Mouse (Mus musculus) layer of hippocampus, adult 8-10 months (tissue): ENCODE data around the gene Tmem88. TPM values are rescaled to one million over a fixed set of nuclear protein-coding genes. Genes with fewer than 3 reads are reported as not detected.

Experiments used
- DNase-seq, 2 experiments: peaks; one replicate each; pipeline ENCODE4 v3.0.0; 2022; ENCODE audit warnings: low spot score in 2 of 2
- total RNA-seq, 4 experiments: library from RNA; stranded (reverse); gene quantifications; 2 replicates each; pipeline ENCODE4 v1.2.4; 2022

Tmem88 gene
- total RNA-seq, 4 experiments from 2014 or later = 2.2 to 2.8 (median 2.5) TPM

- no peak for DNase-seq
Observed at GRCm38 (mm10) chr11:69364376-69364775, 33.7 kb downstream of the Tmem88 start.

- DNase-seq = no peak
Observed at GRCm38 (mm10) chr11:69362479-69362878, 35.6 kb downstream of the Tmem88 start.

GRCm38 (mm10) chr11:69362021-69362420 is 36.0 kb downstream of the Tmem88 start:
- no peak for DNase-seq

GRCm38 (mm10) chr11:69357690-69358089 is 40.3 kb downstream of the Tmem88 start:
- DNase-seq = no peak

GRCm38 (mm10) chr11:69356544-69356943 is 41.5 kb downstream of the Tmem88 start:
- DNase-seq = no peak

Other genes with a start within 250 kb of the Tmem88 start
- 10 to 100 TPM in 2 of 4 experiments, 1 to 10 TPM in 2; 5.9 to 14.5 (median 10.5) TPM for gene Alox12b, start 241.2 kb downstream of the Tmem88 start, total RNA-seq
- 10 to 100 TPM in 1 of 4 experiments, 1 to 10 TPM in 3; 8.4 to 10.1 (median 9.3) TPM for gene Alox8, start 200.4 kb downstream of the Tmem88 start, total RNA-seq
- 1 to 10 TPM; 1.6 to 2.0 (median 1.8) TPM for gene Gucy2e, start 161.2 kb downstream of the Tmem88 start, total RNA-seq
- gene Cntrob, start 74.5 kb downstream of the Tmem88 start, total RNA-seq = 10 to 100 TPM; 12.4 to 17.2 (median 15.5) TPM
- gene Trappc1, start 74.3 kb downstream of the Tmem88 start, total RNA-seq = 10 to 100 TPM; 54.6 to 65.9 (median 56.3) TPM
- gene Kcnab3, start 72.0 kb downstream of the Tmem88 start, total RNA-seq = 10 to 100 TPM; 26.9 to 33.1 (median 30.2) TPM
- 100 to 1,000 TPM; 119 to 129 (median 121) TPM for gene Rnf227, start 57.8 kb downstream of the Tmem88 start, total RNA-seq
- gene Chd3, start 28.8 kb downstream of the Tmem88 start, total RNA-seq = 100 to 1,000 TPM; 435 to 510 (median 495) TPM
- 100 to 1,000 TPM; 101 to 126 (median 111) TPM for gene Naa38, start 2.7 kb downstream of the Tmem88 start, total RNA-seq
- 10 to 100 TPM; 37.5 to 51.2 (median 46.5) TPM for gene Cyb5d1, start 2.6 kb downstream of the Tmem88 start, total RNA-seq
- 10 to 100 TPM; 32.3 to 36.4 (median 34.8) TPM for gene Kdm6b, start 15.4 kb upstream of the Tmem88 start, total RNA-seq
- 1 to 10 TPM; 3.1 to 6.3 (median 5.0) TPM for gene Dnah2, start 150.9 kb upstream of the Tmem88 start, total RNA-seq
- 100 to 1,000 TPM; 115 to 132 (median 124) TPM for gene Efnb3, start 162.0 kb upstream of the Tmem88 start, total RNA-seq
- 10 to 100 TPM; 12.2 to 17.8 (median 12.3) TPM for gene Wrap53, start 182.0 kb upstream of the Tmem88 start, total RNA-seq
- 10 to 100 TPM; 27.7 to 36.7 (median 33.7) TPM for gene Trp53, start 182.1 kb upstream of the Tmem88 start, total RNA-seq
- 100 to 1,000 TPM; 386 to 493 (median 443) TPM for gene Atp1b2, start 207.7 kb upstream of the Tmem88 start, total RNA-seq
- under 1 TPM in 2 of 4 experiments, not detected in 2; 0.59 to 0.92 TPM for gene Shbg, start 219.7 kb upstream of the Tmem88 start, total RNA-seq
- 10 to 100 TPM; 13.3 to 19.2 (median 14.8) TPM for gene Sat2, start 223.8 kb upstream of the Tmem88 start, total RNA-seq
- 100 to 1,000 TPM; 132 to 154 (median 139) TPM for gene Fxr2, start 234.8 kb upstream of the Tmem88 start, total RNA-seq